Mouse (Mus musculus): ENCODE results near the gene Abcg4.
"Not testable (repeated sequence)": the region's sequence is repeated elsewhere in the genome, so short reads cannot be mapped to it uniquely, and the experiment has no call there.

Gene Abcg4

DNA sequence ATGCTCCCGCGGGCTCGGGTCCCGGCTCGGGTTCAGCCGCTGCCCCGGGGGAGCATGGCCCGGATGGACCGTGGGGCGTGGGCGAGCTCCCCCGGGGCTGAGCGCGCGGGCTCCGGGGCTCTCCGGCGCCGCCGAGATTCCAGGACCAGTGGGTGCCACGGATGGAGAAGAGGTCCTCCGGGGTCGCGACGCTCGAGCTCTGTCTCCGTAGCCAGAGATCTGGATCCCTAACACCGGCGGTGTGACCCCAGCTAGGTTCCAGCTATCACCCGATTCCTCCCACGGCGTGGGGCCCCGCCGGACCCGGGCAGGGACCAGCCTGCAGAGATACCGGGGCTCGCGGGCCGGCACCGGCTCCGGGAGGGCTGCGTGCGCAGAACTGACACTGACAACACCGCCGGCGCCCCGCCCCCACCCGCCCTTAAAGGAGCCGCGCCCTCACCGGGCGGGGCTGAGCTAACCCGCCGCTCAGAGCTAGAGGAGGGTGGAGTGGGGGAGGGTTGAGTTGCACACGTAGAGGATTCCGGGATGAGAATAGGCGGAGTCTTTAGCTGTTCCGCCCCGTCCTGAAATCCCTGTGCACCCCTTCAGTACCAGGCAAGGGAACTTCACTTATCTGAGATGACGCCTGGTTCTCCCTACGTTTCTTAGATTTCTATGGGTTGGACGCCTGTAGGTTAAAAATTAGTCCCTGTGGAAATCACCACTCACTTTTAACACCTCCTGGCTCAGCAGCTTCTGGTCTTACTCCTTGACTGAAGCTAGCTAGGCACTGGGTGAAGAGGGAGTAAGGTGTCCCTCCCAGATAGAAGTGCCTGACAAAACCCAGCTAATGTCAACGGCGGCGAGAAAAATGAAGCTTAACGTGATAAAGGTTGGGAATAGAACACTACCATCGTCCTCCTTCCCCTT, 31.7 kb upstream of the Abcg4 start, which contains the start of gene C2cd2l:
C2cd2l (minus strand) TSS at position 399 of the 912 bp plus-strand sequence.
- DNase-seq (ENCODE audit: low read depth, low spot score): peak; percentile 98

DNA sequence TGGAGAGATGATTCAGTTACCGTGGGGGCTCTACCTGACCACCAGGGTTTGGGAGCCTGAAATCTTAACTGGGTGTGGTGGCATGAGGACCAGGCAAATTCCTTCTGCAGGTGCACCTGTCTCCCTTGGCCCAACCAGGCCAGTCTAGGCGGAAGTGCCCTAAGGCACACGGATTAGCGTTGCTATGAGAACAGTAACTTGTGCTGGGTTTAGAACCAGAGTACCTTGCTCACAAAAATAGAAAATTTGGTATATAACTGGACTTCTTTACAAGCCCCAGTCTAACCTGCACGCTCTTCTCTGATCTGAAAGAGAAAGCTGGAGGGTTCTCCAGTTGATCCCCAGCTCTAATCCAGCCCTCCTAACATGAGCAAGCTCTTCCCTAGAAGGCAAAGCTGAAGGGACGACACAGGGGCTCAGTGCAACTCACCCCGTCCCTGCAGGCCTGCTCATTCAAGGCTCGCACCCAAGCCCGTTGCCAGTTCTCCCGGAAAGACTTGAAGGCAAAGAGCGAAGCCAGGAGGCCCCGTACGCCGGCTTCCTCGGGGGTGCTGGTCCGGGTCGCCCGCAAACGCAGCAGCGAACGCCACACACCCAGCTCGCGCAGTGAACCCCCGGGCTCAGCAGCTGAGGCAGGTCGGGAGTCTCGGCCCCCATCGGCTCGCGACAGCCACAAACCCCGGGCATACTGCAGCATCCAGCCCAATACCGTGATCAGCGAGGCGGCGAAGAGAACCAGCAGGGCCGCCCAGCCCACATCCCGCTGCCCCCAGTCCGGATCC, 30.9 kb upstream of the Abcg4 start:
- DNase-seq (ENCODE audit: low read depth, low spot score): peak; percentile 36

DNA sequence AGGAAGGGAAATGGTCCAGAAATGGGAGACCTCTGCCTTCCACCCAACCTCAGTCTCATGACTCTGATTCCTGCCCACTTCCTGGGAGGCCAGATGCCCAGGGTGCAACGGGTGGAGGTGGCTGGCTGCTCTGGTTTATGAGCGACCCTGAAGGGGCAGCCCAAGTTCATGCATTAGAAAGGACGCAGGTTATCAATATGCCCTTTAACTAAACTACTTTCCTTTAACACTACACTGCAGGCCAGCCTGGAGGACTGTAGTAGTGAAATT, 30.3 kb upstream of the Abcg4 start:
- DNase-seq (ENCODE audit: low read depth, low spot score): no peak

DNA sequence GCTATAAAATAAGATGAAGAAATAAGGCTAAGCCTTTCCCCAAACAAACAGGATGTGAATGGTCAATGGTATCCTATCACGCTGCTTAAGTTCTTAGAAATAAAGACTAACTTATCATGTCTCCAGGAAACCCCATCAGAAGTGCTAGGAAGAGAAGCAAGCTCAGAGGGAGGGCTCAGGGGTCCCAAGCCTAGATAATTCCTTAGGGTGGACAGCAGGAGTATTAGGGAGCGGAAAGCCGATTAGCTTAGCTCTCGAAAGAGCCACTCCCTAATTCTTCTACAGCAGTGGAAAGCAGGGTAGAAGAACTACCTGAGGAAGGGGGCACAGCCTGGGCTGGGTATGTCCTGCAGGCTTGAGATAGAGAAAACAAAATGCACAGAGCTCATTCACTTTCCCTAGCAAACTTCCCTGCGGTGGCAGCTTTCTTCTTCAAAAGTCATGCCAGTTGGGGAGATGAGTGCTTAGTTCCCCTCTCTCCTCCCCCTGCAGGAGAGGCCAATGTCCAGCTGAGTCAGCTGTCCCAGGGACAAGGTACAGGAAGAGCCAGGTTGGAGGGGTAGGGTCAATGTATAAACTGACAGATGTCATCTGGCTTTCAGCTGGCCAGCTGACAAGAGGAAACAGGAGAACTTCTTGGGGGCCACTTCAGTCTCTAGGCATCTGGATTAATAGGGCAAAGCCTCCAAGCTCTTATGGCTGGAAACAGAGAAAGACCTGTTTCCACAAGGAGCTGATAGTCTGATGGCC, 29.8 kb upstream of the Abcg4 start:
- no peak for DNase-seq (ENCODE audit: low read depth, low spot score)

DNA sequence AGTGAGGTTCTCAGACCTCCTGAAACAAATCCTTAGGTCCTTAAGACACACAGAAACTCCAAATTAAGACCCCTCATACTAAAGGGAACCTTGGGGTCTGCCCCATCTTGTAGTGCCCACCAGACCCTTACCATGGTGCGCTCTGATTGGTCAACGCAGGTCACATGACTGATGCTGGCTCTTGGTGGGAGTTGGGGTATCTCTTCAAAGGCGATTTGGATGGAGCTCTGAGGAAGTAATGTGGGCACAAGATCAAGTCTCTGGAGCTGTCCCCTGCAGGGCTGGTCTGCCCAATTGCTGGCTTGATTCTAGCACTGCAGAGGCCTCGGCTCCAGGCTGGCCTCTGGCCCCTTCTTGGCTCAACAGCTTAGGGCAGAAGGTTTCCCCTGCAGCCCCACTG, 29.0 kb upstream of the Abcg4 start:
- DNase-seq (ENCODE audit: low read depth, low spot score): no peak

DNA sequence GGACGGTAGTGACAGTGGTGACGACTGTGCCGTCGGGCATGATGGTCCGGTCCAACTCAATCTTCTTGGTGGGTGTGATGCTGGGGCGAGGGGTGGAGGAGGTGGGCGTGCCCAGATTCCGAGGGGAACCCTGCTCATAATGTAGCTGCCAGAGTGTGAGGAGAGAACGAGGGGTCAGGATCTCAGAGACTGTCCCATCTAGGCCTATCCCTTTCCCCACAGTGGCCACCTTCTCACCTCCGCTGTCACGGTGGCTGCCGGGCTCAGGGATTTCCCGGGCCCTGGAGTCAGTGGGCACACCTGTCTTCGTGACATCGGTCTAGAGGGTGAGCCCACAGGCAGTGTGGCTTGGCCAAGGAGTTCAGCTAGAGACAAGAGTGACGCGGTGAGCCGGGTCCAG, 26.5 kb upstream of the Abcg4 start:
- no peak for DNase-seq (ENCODE audit: low read depth, low spot score)

DNA sequence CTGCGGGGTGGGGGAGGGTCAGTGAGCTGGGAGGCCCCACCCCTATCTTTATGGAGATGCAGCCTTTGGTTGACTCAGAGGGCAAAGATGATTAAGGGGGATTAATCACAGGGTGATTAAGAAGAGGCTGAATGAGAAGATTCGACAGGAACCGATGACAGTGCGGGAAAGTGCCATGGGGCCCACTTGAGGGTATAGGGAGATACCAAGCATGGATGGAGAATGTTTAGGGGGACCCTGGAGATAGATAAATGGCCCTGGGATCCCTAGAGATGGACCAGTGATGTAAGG, 25.8 kb upstream of the Abcg4 start:
- no peak for DNase-seq (ENCODE audit: low read depth, low spot score)

DNA sequence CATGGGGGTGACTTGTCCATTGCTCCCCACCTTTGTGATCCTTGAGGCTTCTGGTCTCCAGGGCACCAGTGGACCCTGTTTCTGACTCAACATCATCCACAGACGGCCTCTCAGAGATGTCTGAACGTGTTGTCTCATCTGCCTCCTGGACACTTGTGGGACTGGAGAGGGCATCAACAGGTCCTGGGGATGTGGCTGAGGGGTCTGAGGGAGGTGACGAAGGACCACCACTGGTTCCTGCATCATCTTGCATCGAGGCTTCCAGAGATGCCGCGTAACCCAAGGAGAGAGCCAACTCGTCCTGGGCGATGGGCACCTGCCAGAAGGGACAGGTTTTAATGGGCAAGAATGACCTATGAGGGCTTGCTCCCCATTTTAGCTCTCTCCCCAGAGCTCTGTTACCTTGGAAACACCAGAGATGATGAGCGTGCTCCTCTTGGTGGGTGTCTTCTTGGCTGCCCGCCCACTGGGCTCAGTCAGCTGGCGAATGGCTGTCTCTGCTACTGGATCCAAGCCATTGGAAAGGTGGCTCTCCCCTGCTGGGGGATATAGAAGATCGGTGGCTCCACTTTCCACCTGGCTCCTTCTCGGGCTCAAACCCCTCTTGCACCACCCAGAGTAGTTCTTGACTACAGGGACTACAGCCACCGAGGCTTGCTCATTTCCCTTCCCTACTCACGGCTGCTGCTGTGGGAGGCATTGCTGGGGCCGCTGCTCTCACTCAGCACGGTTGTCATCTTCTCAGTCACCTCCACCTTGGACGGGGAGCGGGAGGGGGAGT, 25.3 kb upstream of the Abcg4 start:
- DNase-seq (ENCODE audit: low read depth, low spot score): no peak

DNA sequence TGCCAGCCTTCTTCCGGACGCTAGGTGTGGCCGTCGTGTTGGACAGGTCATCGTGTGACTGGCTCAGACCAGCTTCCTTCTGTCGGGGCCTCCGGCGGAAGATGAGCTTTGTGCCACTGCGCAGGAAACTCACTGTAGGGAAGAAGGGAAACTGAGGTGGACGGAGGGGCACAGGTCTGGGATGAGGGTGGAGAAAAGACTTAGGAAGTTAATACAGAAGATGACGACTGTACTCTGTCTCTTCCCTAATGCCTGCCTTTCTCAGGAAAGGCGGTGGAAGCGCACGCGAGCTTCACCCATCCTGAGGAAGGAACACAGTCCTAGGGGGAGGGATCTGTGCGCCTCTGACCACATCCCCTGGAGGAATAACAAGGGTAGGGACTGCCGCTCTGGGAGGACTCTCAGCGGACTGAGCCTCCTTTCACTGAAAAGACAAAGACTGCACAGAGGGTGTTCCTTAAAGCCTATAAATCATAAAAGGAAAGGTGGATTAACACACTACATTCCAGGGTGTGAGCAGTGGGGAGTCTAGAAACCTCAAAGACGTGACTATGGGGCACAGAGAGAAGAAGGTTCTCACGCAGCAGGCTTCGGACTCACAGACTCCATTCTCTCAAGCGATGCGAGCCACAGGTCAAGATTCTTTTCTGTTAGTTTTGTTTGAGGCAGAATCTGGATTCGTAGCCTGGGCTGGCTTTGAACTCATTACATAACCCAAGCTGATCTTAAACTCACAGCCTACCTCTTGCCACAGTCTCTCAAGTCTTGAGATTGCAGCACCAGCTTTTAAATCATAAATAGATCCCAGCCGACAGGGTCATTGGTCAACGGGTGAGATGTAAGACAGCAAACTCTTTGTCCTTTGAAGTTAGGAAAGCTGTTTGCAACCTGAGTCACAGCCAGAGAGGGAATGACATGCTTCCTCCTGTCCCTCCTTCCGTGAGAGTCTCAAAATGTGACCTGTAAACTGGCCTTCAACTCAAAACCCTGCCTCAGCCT, 23.0 kb upstream of the Abcg4 start:
- DNase-seq (ENCODE audit: low read depth, low spot score): peak; percentile 98

DNA sequence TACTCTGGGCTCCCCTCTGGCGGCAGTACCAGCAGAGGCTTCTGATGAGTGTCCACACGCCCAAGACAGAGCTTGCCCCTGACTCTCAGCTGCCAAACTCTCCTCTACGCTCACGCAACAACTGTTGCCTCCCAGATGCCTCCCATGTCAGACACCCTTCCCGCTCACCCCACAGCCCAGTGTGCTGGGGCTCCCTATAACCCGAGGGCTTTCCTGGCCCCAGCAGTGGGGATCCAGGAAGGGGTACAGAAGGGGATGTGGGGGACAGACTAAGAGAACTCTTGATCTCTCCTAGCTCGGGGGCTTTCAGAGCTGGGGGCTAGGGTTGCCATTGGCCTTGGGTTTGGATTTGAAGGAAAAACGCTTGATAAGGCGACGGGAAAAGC, 22.3 kb upstream of the Abcg4 start:
- DNase-seq (ENCODE audit: low read depth, low spot score): no peak

DNA sequence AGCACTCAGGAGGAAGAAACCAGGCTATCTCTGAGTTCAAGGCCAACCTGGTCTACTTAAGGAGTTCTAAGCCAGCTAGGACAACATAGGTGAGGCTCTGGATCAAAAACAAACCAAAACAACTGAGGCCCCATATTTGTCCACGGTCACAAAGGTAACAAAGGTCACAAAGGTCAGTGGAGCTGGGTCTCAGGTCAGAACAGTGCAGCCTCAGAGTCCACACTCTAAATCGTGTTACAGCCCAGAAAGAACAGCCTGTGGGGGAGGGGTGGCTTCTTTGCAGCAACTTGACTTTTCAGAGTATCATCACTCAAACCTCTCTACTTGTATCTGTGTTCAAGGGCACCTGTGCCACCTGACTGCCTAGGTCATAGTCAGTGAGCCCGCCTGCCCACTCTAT, 21.3 kb upstream of the Abcg4 start:
- DNase-seq (ENCODE audit: low read depth, low spot score): no peak

DNA sequence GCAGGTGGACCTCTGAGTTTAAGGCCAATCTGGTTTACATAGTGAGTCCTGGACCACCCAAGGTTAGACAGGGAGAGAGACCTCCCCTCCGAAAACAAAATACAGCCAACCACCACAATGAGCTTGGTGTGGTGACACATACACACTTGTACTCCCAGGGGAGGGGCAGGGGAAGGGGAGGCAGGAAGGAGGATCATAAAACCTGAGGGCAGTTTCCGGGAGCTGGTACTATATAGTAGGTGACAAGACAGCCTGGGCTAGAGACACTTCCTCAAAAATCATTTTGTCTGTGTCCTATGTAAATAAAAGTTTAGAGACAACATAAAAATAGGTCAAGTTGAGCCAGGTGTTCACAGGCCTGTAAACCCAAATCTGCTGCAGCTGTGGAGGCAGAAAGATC, 18.8 kb upstream of the Abcg4 start:
- DNase-seq (ENCODE audit: low read depth, low spot score): no peak

DNA sequence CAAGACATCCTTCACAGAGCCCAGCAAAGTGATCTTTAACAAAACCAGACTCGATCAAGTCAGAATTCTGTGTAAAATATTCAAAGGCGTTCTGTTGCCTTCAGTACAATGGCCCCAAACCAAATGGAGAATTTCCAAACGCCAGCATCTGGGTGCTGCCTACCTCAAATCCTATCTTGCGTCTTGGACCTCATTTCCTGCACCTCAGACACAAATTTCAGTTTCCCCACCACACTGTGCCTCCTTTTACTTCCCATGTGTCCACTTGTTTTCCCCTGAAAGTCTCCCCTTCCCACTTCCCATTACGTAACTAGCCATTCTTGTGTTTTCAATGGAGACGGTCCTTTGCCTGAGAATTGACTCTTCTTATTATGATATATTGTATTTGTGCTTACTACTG, 18.1 kb upstream of the Abcg4 start:
- DNase-seq (ENCODE audit: low read depth, low spot score): no peak

DNA sequence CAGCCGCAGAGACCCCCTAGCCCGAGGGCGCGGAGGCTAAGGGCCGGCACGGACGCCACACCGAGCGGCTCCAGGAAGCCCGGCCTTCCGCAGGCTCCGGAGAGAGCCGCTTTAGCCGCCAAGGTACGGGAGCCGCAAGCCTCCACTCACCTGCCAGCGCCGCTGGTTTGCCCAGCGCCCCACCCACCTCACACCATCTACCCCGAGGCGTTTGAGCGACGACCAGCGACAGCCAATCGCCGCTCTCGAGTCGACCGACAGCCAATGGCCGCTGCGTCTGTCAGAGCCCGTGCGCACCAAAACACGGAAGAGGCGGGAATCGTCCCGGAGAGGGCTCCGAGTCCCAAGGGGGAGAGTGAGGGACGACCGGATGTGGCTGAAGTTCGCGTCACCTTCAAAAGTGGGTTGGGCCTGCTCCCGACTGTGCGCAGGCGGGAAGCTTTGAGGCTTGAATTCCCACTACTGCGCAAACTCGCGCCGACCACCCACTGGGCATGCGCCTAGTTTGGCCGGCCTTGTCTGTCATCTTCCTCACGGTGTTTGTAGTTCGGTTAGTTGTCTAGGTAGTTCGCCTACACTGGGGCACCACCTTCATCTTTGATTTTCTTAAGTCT, 17.2 kb upstream of the Abcg4 start, which contains the start of gene Hinfp:
Hinfp (minus strand) TSS at position 206 of the 614 bp plus-strand sequence.
- peak; percentile 100 for DNase-seq (ENCODE audit: low read depth, low spot score)

DNA sequence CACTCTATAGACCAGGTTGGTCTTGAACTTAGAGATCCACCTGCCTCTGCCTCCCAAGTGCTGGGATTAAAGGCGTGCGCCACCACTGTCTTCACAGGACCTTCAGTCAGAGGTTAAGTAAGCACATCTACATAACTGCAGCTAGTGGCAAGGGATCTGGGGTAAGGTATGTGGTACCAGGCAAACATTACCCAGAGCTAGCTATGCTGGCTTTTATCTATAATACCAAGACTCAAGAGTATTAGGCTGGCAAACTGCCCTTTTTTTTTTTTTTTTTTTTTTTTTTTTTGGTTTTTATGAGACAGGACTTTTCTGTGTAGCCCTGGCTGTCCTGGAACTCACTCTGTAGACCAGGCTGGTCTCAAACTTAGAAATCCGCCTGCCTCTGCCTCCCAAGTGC, 11.6 kb upstream of the Abcg4 start:
- not testable (repeated sequence) for DNase-seq (ENCODE audit: low read depth, low spot score)

DNA sequence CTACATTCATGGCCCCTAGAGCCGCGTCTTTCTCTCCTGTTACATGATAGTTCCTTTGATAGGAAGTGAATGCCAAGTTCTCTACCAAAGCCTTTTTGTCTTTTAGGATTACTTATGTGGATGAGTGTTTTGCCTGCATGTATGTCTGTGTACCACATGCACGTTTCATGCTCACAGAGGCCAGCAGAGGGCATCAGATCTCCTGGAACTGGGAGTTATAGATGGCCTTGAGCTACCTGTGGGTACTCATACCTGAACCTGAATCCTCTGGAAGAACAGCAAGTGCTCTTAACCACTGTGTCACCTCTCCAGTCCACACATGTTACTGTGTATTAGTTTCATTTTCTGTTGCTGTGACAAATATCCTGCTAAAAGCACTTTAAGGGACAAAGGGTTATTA, 4.1 kb upstream of the Abcg4 start:
- DNase-seq (ENCODE audit: low read depth, low spot score): peak; percentile 58

DNA sequence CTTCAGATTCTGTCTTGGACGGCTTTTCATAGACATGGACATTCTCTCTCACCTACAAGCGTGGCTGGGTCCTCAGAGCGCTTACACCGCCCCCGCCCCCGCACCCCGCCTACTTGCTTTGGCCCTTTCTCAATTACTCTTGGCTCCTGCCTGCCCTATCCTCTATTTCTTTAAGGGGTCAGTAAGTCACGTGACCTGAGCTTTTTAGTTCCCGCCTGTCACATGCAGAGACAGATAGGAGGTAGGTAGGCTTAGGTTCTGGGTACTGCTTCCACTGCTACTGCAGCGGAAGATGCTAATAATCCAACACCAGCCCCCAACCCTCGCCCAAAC, 510 bp upstream of the Abcg4 start:
- DNase-seq (ENCODE audit: low read depth, low spot score): no peak

DNA sequence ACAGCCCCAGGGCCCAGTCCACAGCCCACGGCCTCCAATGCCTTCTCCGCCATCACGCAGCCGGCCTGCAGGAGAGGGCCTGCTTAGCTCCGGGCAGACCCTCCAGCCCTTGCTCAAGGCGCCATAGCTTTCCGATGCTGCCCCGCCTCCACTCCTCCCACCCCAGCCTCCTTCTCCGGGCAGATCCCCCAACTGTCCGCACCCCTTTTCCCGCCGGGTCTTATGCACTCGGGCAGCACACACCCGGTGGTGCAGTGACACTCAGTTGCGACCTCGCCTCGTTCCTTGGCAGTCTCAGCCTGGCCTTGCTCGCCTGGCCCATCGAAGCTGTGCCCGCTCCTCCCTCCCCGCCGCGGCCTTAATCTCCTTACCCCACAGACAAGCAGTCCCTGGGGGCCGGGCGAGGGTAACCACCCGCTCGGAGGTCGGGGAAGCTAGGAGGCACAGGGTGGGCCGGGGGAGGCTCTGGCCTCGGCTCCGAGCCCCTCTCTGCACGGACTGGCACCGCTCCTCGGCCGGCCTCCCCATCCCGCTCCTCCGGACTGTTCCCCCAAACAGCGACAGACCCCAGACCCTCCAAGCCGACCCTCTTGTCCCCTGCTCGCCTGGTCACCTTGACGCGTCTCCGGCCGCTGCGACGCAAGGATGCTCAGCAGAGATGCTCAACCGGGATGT, 877 bp downstream of the Abcg4 start:
- DNase-seq (ENCODE audit: low read depth, low spot score): no peak

DNA sequence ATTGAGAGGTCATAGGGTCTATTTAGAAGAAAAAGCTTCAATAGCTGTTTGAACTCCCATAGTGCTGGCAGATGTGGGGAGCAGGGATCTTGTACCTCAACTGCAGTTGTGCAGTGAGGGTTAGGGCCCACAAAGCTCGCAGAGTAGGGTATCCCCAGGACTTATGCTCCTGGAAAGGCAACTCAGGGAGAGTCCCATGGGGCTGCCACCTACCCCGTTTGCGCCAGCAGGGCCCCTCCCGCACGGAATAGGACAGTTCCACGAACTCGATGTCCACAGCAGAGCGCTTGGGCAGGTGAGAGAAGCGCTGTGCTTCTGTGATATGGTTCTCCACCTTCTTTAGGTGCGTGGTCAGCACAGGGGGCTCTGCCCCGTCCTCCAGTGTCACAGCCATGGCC, 1.4 kb downstream of the Abcg4 start:
- DNase-seq (ENCODE audit: low read depth, low spot score): no peak
